Mouse (Mus musculus): ENCODE measurements at regions not wholly inside any gene's neighbourhood (a gene's known extent, or its start where the extent isn't known, plus 50 kb on each side); places are given as distances from the start of the nearest gene placed in this dataset.

DNA sequence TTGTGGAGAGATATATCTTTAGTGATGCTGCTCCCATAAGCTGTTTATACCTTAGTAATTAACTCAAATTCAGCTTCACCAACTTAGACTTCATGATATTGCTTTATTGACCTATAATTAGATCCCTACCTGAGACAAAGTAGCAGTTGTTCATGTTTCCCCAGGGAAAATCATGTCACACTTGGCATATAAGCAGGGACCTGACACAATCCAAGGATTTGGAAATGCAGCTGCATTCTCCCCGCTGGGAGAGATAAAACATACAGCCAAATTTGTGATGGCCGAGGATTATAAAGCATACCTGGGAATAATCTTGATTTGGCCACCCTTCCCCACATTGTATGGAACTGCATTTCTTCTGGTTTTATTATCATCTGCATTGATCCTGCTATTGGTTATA, 55.6 kb upstream of the Tmc1 start:
- Histone ChIP-seq H3K27ac (ENCODE audit: insufficient read depth, low read length) (no peak overlapping the region), H3K4me1 (ENCODE audit: control insufficient read depth, insufficient read depth, low read length) (no peaks in the 10 kb centered on the region), H3K4me3 (ENCODE audit: insufficient read depth, low read length) (no peak overlapping the region)
- TF ChIP-seq POLR2A (IDR thresholded peaks at IDR 0.05; ENCODE audit: extremely low read depth, insufficient read depth, low read length) (no peak), CTCF (IDR thresholded peaks at IDR 0.05; ENCODE audit: extremely low read depth, insufficient read depth, low read length) (no peak)

DNA sequence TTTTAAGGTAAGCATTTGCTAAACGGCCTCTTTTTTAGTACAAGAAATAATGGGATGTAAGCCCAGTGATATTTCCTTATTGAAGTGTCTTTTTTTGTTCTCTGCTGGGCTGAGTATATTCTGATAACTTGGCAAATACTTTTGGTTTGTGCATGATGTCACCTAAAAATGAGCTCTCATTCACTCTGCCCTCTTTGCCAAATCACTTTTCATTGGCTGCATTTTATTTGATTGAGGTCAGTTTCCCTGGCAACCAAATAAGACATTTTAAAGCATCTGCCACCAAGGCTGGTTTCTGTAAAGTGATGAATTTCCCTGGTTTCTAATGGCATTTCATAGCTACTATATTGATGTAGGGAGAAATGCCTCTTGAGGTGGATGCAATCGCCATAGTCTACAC, 50.4 kb upstream of the Tmc1 start:
- no peak overlapping the region for H3K27ac ChIP-seq (ENCODE audit: insufficient read depth, low read length)
- H3K4me1 ChIP-seq (ENCODE audit: control insufficient read depth, insufficient read depth, low read length): no peaks in the 10 kb centered on the region
- TF ChIP-seq POLR2A (IDR thresholded peaks at IDR 0.05; ENCODE audit: extremely low read depth, insufficient read depth, low read length) (no peak), CTCF (IDR thresholded peaks at IDR 0.05; ENCODE audit: extremely low read depth, insufficient read depth, low read length) (no peak)
- no peak overlapping the region for H3K4me3 ChIP-seq (ENCODE audit: insufficient read depth, low read length)

Data from cortical plate, adult 2 months (tissue).